Mouse (Mus musculus) CD4-positive helper T cell, adult 2 months (primary cell): ENCODE results near the gene Zcchc3.

Experiments
- DNase-seq: peaks from one replicate; pipeline ENCODE4 v3.0.0-alpha.2; 2012; ENCODE audit warnings: low read depth, missing footprints, low spot score

The Zcchc3 gene

DNA sequence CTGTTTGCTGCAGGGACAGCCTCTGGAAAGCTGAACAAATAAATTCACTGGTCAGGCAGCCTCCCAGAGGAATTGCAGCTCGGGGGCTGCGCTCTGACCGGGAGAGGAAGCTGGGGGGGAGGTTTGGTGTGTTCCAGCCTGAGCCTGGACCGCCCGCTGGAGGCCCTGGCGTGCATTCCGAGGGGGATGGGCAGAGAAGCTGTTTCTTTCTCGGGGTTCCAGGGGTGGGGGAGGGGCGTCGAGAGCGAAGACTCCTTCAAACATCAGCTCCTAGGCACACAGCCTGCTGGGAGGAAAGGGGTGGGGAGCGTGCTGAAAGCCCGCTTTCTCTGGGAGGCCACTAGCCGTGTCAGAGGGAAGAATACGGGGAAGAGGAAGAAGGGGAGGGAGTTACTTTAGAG lies 3.9 kb downstream of the Zcchc3 start:
- DNase-seq, result no peak

- DNase-seq, result no peak
Measured at GRCm38 (mm10) chr2:152409781-152410180, 5.0 kb downstream of the Zcchc3 start.

DNA sequence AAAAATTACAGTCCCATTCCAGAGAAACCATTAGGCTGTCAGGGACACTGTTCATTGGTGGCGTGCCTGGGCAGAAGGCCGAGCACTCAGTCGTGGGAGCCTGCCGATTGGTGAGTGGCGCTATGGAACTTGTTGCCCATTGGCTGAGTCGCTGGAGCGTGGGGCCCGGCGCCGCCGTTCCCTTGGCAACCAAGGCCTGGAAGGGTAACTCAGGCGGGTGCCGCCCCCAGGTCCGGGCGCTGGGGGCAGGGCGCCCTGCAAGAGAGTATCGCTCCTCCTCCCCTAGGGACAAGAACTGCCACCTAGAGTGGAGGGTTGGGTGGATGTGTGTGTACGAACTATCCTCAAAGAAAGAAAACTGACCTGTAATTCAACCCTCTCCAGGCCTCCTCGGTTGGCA lies 8.7 kb downstream of the Zcchc3 start:
- peak; percentile 81 for DNase-seq

DNA sequence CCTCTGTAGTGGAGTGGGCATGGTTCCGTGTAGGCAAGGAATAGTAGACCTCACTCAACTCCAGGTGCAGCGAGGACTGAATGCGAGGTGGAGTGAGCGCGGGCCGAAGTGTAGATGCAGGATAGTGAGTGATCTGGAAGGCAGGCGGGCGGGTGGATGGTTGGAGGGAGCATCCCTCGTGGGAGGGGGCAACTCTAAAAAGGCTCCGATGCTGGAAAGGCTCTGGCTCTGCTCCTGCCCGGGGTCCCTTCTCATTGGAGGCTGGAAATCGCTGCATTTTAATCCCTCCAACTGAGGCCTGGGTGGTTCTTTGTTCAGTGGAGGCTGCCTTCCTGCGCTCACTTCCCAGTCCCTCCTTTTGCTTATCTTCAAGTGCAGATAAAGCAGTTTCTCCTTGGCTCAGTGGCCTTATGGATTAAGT lies 15.7 kb downstream of the Zcchc3 start:
- no peak for DNase-seq

GRCm38 (mm10) chr2:152398691-152399090 lies 16.1 kb downstream of the Zcchc3 start:
- DNase-seq, result peak; percentile 91

GRCm38 (mm10) chr2:152397680-152398435 lies 17.0 kb downstream of the Zcchc3 start, which contains the start of gene Sox12:
Gene Sox12 (minus strand): TSS chr2:152398063.
- DNase-seq, result peak; percentile 92

DNA sequence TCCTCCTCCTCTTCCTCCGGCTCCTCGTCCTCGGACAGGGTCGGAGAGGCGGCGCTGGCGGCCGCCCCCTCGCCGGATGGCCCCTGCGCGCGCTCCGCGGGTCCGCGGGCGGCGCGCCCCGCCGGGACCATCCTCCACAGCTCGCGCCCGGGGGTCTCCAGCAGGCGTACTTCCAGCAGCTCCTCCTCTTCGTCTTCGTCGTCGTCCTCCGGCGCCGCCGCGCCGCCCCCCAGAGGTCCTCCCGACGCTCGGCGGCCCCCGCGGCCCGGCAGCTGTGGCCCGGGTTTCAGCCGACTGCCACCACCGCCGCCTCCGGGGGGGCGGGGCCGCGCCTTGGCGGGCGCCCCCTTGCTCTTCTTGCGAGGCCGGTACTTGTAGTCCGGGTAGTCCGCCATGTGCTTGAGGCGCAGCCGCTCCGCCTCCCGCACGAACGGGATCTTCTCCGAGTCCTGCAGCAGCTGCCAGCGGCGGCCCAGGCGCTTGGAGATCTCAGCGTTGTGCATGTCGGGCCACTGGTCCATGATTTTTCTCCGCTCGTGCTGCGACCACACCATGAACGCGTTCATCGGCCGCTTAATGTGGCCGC lies 17.7 kb downstream of the Zcchc3 start:
- DNase-seq, result peak; percentile 70

DNA sequence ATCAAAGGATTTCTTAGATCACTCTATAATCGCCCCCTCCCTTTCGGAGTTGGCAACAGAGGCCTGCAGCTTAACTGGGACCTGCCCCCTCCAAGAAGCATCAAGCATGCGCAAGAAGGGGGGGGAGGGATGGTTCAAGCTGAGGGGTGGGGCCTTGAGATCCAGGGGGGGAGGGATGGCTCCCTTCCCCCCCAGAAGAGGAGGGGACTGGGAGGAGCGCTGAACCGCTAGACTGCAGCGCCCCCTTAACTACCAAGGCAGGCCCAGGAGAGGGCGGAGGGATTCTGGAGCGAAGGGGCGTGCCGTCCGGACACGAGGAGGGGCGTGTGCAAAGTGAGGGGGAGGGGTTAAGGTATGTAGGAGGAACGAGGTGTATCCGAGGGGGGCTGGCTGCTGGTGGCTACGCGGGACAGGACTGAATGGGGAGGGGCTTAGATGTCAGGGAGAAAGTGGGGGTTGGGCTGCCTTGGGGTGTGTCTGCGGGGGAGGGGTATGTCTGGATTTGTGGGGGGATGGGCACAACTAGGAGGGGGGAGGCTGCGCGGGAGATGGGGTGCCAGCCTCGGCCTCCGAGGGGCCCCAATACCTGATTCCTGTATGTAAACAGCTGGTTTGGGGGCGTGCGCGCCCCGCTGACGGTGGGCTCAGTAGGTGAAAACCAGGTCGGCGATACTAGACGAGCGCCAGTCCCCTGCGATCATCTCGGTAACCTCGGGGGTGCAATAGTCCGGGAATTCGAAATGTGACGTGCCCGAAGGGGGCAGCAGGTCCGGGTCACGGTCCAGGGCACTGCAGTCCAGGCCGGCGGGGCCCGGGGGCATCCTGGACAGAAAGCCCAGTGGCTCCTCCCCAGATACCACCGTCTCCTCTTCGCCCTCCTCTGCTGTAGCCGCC lies 18.5 kb downstream of the Zcchc3 start:
- peak; percentile 75 for DNase-seq

GRCm38 (mm10) chr2:152395271-152395920 lies 19.4 kb downstream of the Zcchc3 start:
- DNase-seq, result no peak

GRCm38 (mm10) chr2:152393225-152394017 lies 21.4 kb downstream of the Zcchc3 start:
- no peak for DNase-seq

DNA sequence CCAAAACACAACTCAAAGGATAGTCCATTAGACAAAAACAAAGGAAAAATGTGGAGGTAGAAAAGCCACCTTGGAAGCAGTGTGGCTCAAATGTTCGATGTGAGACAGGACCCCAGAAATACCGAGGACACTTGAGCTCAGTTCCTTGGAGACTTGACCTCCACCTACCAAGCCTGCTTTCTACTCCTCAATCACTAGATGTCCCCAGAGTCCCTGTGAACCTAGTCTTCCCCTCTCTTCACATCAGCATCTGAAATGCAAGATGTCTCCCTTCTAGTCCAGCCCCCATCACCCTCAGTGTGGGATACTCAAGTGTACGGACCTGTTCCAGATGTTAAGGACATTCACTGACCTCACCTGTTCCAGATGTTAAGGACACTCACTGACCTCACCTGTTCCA lies 22.0 kb downstream of the Zcchc3 start:
- DNase-seq, result peak; percentile 51

DNA sequence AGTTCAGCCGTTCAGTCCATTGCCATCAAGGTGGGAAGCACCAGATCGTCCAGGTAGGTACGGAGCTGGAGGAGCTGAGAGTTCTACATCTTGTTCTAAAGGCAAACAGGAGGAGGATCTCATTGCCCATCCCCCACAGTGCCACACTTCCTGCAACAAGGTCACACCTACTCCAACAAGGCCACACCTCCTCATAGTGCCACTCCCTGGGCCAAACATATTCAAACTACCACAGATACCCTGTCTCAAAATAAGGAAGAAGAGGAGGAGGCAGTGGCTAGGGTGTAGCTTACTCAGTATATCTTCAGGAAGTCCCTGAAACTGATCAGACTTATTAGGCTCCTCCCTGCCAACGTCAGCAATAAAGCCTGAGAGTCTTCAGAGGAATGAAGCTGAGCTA lies 30.6 kb downstream of the Zcchc3 start:
- no peak for DNase-seq

- no peak for DNase-seq
Measured at GRCm38 (mm10) chr2:152376345-152376741, 38.5 kb downstream of the Zcchc3 start, which contains the start of gene Nrsn2. Gene Nrsn2 (minus strand): TSS chr2:152376638.

DNA sequence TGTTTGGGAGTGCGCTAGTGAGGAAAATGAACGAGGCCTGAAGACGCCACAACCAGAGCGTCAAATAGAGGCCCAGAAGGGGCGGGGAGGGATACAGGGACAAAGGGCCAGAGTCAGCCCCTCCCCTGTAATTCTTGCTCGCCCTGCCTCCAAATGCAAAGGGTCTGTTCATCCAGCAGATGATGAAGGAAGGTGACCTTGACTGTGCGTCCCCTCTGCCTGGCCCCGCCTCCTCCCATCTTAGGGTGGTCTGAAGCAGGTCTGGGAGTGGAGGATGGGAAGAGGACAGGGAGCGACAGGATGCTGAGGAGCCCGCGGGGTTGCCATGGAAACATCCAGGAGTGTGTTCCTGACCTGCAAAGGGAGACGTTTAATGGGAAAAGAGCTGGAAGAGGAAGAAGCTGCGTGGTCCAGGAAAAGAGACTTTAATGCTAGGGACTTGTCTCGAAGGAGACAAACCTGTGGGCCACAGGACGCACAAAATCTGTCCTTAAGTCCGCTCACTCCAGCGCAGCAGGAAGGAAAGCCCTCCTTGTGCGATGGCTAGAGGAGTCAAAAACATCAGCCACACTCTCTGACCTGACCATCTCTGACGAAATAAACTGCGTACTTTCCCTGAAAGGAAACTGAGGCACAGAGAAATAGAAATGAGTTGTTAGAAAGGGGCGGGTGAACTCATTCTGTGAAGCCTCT lies 39.0 kb downstream of the Zcchc3 start:
- DNase-seq, result no peak

DNA sequence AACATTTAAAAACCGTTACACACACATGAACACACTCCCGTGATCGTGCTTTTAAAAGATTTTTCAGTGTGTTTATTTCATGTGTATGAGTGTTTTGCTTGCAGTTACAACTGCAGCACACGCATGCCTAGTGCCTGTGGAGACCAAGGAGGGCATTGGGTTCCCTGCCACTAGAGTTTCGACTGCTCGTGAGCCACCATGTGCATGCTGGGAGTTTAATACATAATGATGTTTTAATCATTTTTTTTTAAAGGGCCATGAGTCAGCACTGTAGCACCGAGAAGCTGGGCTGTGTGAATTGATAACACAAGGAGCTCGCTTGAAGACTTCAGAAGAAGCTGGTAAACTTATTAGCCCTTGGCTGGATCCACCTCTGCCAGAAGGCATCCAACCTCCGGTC lies 41.3 kb downstream of the Zcchc3 start:
- no peak for DNase-seq

- no peak for DNase-seq
Measured at GRCm38 (mm10) chr2:152372661-152373060, 42.2 kb downstream of the Zcchc3 start.

DNA sequence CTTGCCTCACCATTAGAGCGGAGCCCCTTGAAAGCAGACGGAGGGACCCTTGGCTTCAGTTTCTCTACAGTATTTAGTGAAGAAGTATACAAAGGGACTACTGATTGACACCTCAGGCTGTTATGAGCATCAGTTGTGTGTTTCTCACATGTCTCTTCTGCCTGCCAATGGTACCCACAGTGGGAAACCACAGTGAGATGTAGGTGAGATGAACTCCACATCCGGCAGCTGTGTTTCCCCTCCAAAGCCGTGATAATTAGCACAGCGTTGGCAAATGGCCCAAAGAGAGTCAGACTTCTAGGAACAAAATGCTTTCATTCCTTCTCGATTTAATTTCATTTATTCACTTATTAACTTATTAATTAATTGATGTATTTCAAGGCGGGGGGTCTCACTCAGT lies 42.7 kb downstream of the Zcchc3 start:
- peak; percentile 79 for DNase-seq

DNA sequence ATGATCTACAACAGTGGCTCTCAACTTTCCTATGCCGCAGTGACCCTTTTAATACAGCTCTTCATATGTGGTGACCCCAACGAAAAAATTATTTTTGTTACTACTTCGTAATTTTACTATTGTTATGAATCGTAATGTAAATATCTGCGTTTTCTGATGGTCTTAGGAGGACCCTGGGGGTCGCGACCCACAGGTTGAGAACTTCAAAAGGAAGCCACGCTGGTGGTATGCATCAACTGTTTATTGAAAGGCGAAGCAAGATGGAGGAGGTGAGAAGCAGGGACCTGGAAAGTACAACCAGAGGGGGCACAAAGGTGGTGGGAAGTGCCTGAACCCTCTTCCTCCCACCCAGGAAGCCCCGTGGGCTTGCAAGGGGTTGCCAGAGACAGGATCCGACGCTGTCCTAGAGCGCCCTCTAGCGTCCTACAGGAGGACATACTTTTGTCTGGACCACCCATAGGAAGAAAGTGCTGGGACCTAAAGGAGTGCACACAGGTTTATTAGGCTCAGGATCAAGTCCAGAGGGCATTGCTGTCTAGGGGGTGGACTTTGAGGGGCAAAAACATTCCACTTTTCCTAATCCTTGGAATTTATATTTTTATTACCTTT lies 46.2 kb downstream of the Zcchc3 start:
- DNase-seq, result peak; percentile 73

GRCm38 (mm10) chr2:152367917-152368316 lies 46.9 kb downstream of the Zcchc3 start:
- no peak for DNase-seq
